Mouse (Mus musculus) liver, embryonic 13.5 days (tissue): ENCODE results near the gene Zfp442. TPM values are rescaled to one million over a fixed set of nuclear protein-coding genes. Genes with fewer than 3 reads are reported as not detected.
A peak's percentile ranks its signal among the peaks of the same experiment; 100 is the strongest.
"Not testable (repeated sequence)": the region's sequence is repeated elsewhere in the genome, so short reads cannot be mapped to it uniquely, and the experiment has no call there.

Experiments
- ATAC-seq: fragments of 200-750 bp; cut with Nextera tagmentation; 2 replicates; pipeline ENCODE4 v1.8.0; 2017; ENCODE audit warnings: low read depth, mild to moderate bottlenecking, moderate number of reproducible peaks, moderate library complexity
- DNase-seq: peaks from one replicate; pipeline ENCODE4 v3.0.0; 2022
- H3K27ac ChIP-seq: fragments of 300-500 bp; sonication (generic); 2 replicates; pipeline ENCODE4 v1.5.1; 2015; ENCODE audit warnings: moderate library complexity, mild to moderate bottlenecking, inconsistent platforms
- H3K27me3 ChIP-seq: fragments of 300-500 bp; sonication (generic); 2 replicates; pipeline ENCODE4 v1.6.1; 2015; ENCODE audit warnings: mild to moderate bottlenecking, inconsistent platforms
- H3K36me3 ChIP-seq: fragments of 300-500 bp; sonication (generic); 2 replicates; pipeline ENCODE4 v1.6.1; 2015; ENCODE audit warnings: mild to moderate bottlenecking, inconsistent platforms
- H3K4me1 ChIP-seq: fragments of 300-500 bp; sonication (generic); replicated peaks from 2 replicates; pipeline ENCODE4 v1.6.1; 2015; ENCODE audit warnings: inconsistent platforms
- H3K4me2 ChIP-seq: fragments of 300-500 bp; sonication (generic); 2 replicates; pipeline ENCODE4 v1.6.1; 2015; ENCODE audit warnings: inconsistent platforms, mild to moderate bottlenecking, moderate library complexity
- H3K4me3 ChIP-seq: fragments of 300-500 bp; sonication (generic); replicated peaks from 2 replicates; pipeline ENCODE4 v1.5.1; 2015; ENCODE audit warnings: mild to moderate bottlenecking, inconsistent platforms
- H3K9ac ChIP-seq: fragments of 300-500 bp; sonication (generic); 2 replicates; pipeline ENCODE4 v1.6.1; 2015; ENCODE audit warnings: mild to moderate bottlenecking, inconsistent platforms
- H3K9me3 ChIP-seq: fragments of 300-500 bp; sonication (generic); replicated peaks from 2 replicates; pipeline ENCODE4 v1.6.1; 2016; ENCODE audit warnings: inconsistent platforms
- WGBS: fragments of 180-500 bp; shearing (Covaris S2); methylation state at CpG from one replicate; pipeline ENCODE4 v1.1.7; 2015; ENCODE audit not compliant: insufficient replicate concordance; 5-methylcytosine and 5-hydroxymethylcytosine counted together
- polyA plus RNA-seq: library from polyadenylated mRNA; unstranded; fragments of >200 nt; fragmentation: Nextera tagmentation; extraction: Ambion mirVana; gene quantifications from 2 replicates; pipeline ENCODE4 v1.2.1, GENCODE M21; 2015

Gene Zfp442
- 0.98 and 1.5 TPM in 2 replicates for polyA plus RNA-seq

DNA sequence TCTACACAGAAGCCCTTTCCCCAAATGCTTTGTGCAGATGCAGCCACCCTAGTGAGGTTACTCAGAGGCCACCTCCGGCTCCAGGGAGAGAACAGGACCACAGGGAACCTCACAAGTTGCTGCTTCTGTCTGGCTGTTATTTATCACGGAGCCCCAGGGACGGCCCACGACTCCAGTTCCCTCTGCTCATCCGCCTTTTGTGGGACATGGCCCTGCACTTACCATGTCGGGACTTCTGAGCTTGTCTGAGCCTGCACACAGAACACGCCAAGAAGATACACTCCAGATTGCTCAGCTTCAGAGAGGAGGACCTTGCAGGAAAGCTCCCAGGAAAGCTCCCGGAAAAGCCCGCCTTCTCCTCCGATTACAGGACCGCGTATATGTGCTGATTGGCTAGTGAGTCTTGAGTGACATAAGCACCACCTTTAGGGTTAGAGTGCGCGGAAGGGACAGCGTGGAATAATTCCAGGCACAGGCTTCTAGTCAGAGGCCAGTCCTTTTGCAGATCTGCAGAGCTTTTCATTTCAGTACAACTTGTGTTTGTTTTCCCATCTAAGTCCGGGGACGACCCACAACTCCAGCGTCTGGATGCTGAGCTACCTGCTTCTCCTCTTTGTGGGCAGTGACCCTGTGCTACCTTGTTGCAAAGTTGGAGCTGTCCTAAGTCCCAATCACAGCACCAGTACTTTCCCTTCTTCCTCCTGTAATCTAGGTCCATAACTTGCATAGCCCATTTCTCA, at the start of gene Zfp442:
Gene Zfp442 (minus strand): TSS at position 307 of the 740 bp plus-strand sequence.
- H3K27ac ChIP-seq, H3K27me3 ChIP-seq, H3K4me1 ChIP-seq, H3K36me3 ChIP-seq, H3K9me3 ChIP-seq: not testable (repeated sequence)
- peak within 1 kb of the TSS; percentile 43; the same call in 1 of the 2 replicates for H3K9ac ChIP-seq
- DNase-seq (peak; percentile 39), ATAC-seq (peak; percentile 97)
- peak within 1 kb of the TSS; percentile 54 for H3K4me2 ChIP-seq
- under 1% methylated on average over 18 of the region's 18 CpGs for WGBS
- H3K4me3 ChIP-seq: peak within 1 kb of the TSS; percentile 51

DNA sequence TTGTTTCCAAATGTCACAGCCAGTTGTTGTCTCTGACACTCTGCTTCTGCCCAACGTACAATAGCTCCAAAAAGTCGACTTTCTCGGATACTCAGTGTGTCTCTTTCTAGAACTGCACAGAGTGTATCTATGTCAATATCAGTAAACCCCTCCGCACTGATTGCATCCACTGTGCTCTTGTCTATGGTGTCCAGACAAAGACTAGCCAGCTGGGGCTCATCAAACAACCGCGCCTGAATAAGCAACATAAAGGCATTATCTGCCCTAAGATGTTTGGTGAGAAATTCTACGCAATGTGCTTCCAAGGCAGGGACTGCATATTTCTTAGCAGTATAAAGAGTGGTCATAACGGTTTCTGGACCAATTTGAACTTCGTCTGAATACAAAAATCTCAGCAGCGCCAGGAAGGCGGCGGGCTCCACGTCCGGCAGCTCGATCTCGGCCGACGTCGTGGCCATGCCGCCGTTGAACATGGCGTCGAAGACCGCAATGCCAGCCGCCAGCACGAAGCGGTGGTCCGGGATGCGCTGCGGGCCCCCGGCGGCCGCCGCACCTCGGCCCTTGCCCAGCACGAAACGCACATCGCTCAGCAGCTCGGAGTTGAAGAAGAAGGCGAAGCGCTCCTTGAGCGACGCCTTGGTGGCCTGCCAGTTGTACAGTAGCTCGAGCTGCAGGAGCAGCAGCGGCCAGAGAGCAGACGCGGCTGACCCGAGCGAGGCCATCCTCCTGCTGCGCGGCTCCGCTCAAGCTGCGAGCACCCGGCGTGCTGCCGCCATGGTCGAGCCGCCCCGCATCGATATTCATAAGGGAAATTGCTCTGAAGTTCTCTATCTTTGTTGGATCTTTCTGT, 49.1 kb upstream of the Zfp442 start:
- not testable (repeated sequence) for H3K4me3 ChIP-seq, H3K36me3 ChIP-seq, H3K9me3 ChIP-seq, H3K27me3 ChIP-seq, H3K4me1 ChIP-seq, DNase-seq, H3K27ac ChIP-seq, H3K9ac ChIP-seq, ATAC-seq
- H3K4me2 ChIP-seq: 0 out of 2 replicates have a peak overlapping the region, but pooled peaks have one; percentile 17
- WGBS: 40% methylated on average over 60 of the region's 60 CpGs

GRCm38 (mm10) chr2:150493031-150493430, 41.7 kb upstream of the Zfp442 start:
- H3K9ac ChIP-seq: no peak overlapping the region
- 62% methylated on average over 2 of the region's 2 CpGs for WGBS
- H3K4me2 ChIP-seq: no peak overlapping the region
- H3K36me3 ChIP-seq: no peaks in the 10 kb centered on the region
- ATAC-seq (no peak), DNase-seq (no peak)
- H3K27me3 ChIP-seq: no peaks in the 10 kb centered on the region
- no peak overlapping the region for H3K4me3 ChIP-seq
- H3K4me1 ChIP-seq: no peaks in the 10 kb centered on the region
- H3K27ac ChIP-seq: no peak overlapping the region
- no peaks in the 10 kb centered on the region for H3K9me3 ChIP-seq

GRCm38 (mm10) chr2:150484939-150485778, 33.9 kb upstream of the Zfp442 start, which contains the start of gene Zfp345:
Gene Zfp345 (minus strand): TSS chr2:150485091.
- not testable (repeated sequence) for H3K27ac ChIP-seq, H3K4me3 ChIP-seq, H3K9me3 ChIP-seq, DNase-seq, H3K4me2 ChIP-seq, H3K4me1 ChIP-seq, H3K9ac ChIP-seq, H3K36me3 ChIP-seq, H3K27me3 ChIP-seq
- 0 out of 2 replicates have a peak, but pooled peaks have one; percentile 31 for ATAC-seq
- WGBS: 40% methylated on average over 8 of the region's 8 CpGs

- H3K9ac ChIP-seq, H3K9me3 ChIP-seq, H3K27ac ChIP-seq, H3K4me1 ChIP-seq, H3K4me3 ChIP-seq, H3K4me2 ChIP-seq, H3K36me3 ChIP-seq, DNase-seq, H3K27me3 ChIP-seq: not testable (repeated sequence)
- peak; percentile 58; the same call in 1 of the 2 replicates for ATAC-seq
- 42% methylated on average over 1 of the region's 1 CpGs for WGBS
These were observed 12.2 kb downstream of the Zfp442 start for GRCm38 (mm10) chr2:150439084-150439483.

DNA sequence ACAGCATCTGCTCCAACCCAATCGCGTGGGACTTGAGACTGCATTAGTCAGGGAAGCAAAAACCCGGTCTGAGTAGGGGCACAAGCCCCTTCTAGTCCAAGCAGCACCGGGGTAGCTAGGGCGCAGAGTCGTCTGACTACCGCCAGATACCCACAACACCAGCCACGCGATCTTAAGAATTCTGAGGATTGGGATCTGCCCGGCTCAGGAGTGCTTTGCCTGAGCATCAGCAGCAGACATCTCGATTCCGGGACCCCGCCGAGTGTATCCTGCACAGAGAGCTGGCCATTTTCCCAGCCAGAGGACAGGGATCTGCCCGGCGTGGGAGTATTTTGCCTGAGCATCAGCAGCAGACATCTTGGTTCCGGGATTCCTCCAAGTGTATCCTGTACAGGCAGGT, 39.1 kb downstream of the Zfp442 start:
- H3K36me3 ChIP-seq: peaks cover 11% of the 10 kb centered on the region; the same call in 1 of the 2 replicates
- H3K4me1 ChIP-seq, H3K27me3 ChIP-seq, H3K4me3 ChIP-seq, H3K9me3 ChIP-seq, H3K4me2 ChIP-seq, H3K27ac ChIP-seq, H3K9ac ChIP-seq, DNase-seq, ATAC-seq: not testable (repeated sequence)
- 73% methylated on average over 17 of the region's 17 CpGs for WGBS

GRCm38 (mm10) chr2:150390198-150390597, 61.1 kb downstream of the Zfp442 start:
- Histone ChIP-seq H3K36me3 (no peaks in the 10 kb centered on the region), H3K27me3 (no peaks in the 10 kb centered on the region), H3K4me2 (no peak overlapping the region), H3K27ac (no peak overlapping the region), H3K4me3 (no peak overlapping the region), H3K9me3 (0 out of 2 replicates have a peak, but pooled peaks cover 3% of the 10 kb centered on the region), H3K9ac (no peak overlapping the region), H3K4me1 (no peaks in the 10 kb centered on the region)
- 51% methylated on average over 1 of the region's 1 CpGs for WGBS
- DNase-seq (no peak), ATAC-seq (no peak)

DNA sequence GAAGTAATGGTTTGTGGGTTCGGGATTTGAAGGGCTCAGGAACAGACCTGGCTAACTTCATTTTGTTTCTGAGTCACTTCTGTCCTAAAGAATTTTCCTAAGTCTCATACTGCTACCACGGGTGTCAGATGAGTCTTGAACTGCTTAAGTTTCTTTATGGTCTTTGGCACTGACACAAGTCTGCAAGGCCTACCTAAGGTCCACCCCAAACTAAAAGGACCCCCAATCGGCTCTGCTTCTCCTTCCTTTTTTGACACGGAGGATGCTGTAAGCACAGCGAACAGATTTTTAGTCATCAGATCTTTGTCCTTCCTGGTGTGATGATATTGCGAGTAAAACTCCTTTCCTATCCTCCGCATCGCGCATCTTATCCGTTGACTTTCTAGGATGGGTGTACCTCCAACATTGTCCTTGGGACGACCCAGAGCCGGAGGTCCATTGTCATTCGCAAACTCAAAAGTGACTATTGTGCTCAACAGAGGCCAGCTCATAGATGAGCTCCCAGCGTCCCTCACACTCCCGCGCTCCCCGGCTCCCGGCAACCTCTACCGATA, 65.7 kb downstream of the Zfp442 start:
- not testable (repeated sequence) for H3K4me2 ChIP-seq, ATAC-seq, H3K27me3 ChIP-seq, H3K27ac ChIP-seq, H3K9ac ChIP-seq, H3K36me3 ChIP-seq, H3K4me3 ChIP-seq, DNase-seq, H3K9me3 ChIP-seq, H3K4me1 ChIP-seq
- 85% methylated on average over 19 of the region's 19 CpGs for WGBS

GRCm38 (mm10) chr2:150362878-150363229, 88.4 kb downstream of the Zfp442 start:
- Histone ChIP-seq H3K36me3 (no peaks in the 10 kb centered on the region), H3K4me2 (peak overlapping the region; percentile 58), H3K4me3 (peak overlapping the region; percentile 63), H3K9ac (peak overlapping the region; percentile 64), H3K4me1 (peaks cover 3% of the 10 kb centered on the region; the same call in 1 of the 2 replicates), H3K27me3 (no peaks in the 10 kb centered on the region), H3K9me3 (no peaks in the 10 kb centered on the region), H3K27ac (no peak overlapping the region)
- ATAC-seq (peak; percentile 48; the same call in 1 of the 2 replicates), DNase-seq (no peak)
- WGBS: 10% methylated on average over 4 of the region's 4 CpGs

DNA sequence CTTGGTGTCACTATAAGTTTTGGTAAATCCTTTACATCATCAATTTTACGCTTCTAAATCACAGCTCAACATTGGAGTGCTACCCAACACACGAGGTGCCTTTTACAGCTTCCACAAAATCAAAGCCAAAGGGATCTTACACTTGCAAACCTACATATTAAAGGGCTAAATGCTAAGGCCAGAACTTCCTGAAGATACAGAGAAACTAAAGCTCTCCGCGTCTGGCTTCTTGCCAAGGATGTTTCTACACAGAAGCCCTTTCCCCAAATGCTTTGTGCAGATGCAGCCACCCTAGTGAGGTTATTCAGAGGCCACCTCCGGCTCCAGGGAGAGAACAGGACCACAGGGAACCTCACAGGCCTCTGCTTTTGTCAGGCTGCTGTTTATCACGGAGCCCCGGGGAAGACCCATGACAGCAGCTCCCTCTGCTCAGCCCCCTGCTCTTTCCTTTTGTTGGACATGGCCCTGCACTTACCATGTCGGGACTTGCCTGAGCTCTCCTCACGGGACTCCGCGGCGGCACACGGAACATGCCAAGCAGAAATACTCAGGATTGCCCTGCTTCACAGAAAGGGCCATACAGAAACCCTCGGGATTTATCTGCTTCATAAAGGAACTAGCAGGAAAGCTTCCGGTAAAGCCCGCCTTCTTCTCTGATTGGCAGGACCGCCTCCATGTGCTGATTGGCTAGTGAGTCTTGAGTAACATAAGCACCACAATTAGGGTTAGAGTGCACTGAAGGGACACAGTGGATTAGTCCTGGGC, 89.0 kb downstream of the Zfp442 start, which contains the start of gene 3300002I08Rik:
Gene 3300002I08Rik (minus strand): TSS at position 653 of the 765 bp plus-strand sequence.
- WGBS: 7% methylated on average over 17 of the region's 17 CpGs
- not testable (repeated sequence) for H3K27me3 ChIP-seq, H3K4me1 ChIP-seq, H3K9me3 ChIP-seq, H3K36me3 ChIP-seq, H3K27ac ChIP-seq
- DNase-seq (peak; percentile 58), ATAC-seq (peak; percentile 99)
- H3K9ac ChIP-seq: peak within 1 kb of the TSS; percentile 64
- peak within 1 kb of the TSS; percentile 63 for H3K4me3 ChIP-seq
- H3K4me2 ChIP-seq: peak within 1 kb of the TSS; percentile 58
